In the genomic region with DNA sequence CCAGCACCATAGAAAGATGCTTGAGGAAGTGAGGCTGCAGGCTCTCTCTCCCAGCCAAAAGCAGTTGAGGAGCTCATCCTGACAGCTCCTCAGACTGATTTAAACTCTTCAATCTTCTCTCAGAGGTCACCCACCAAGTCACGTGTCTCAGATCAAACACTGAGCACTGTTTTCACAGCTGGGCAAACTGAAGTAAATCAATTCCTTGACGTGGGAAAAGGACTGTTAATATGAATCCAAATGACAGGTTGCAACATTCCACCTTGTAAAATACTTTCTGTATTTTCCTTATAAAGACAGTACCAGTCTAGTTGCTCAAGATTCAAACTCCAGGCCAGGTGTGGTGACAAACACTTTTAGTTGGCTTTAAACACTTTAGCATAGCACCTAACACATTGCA, we compare ENCODE assay signal across 8 mouse cellular contexts. TPM values are rescaled to one million over a fixed set of nuclear protein-coding genes. Genes with fewer than 3 reads are reported as not detected.
DNase-seq lines count a peak whose midpoint lies in the region; ATAC-seq and TF ChIP-seq lines count a peak whose summit lies in the region.

No protein-coding gene starts in this region.

- H3K27ac ChIP-seq in embryonic facial prominence, embryonic 10.5 days (replicated peaks) = no peak overlapping the region
- H3K27ac ChIP-seq in intestine, postnatal 0 days (ENCODE audit: low read depth, low read length) = no peak overlapping the region

- no peak overlapping the region for H3ac ChIP-seq in myocyte (ENCODE audit: control insufficient read depth, insufficient read length)

- peak overlapping the region; percentile 66 for H3K4me2 ChIP-seq in intestine, postnatal 0 days (replicated peaks; ENCODE audit: low read depth)
- peak overlapping the region; percentile 66 for H3K4me2 ChIP-seq in myocyte (ENCODE audit: low read depth)

- peak overlapping the region; percentile 83 for H3K4me3 ChIP-seq in embryonic facial prominence, embryonic 10.5 days
- H3K4me3 ChIP-seq in intestine, postnatal 0 days (ENCODE audit: low read depth, low read length) = peak overlapping the region; percentile 80
- peak overlapping the region; percentile 40 for H3K4me3 ChIP-seq in myocyte

- H3K9ac ChIP-seq in intestine, postnatal 0 days (ENCODE audit: low read depth, low read length) = no peak overlapping the region

- DNase-seq in kidney, adult 9 months = peak; percentile 32
- no peak for DNase-seq in kidney, postnatal 14 days
- DNase-seq in embryonic facial prominence, embryonic 10.5 days (ENCODE audit: low spot score) = no peak
- DNase-seq in gastrocnemius, postnatal 14 days = no peak
- DNase-seq in adrenal gland, postnatal 14 days = no peak

- intact Hi-C loops in gastrocnemius, postnatal 14 days (cut with DNase I; ENCODE audit: low total_unique reads) = no loop called here

- H3K27me3 ChIP-seq in embryonic facial prominence, embryonic 10.5 days (replicated peaks; ENCODE audit: low read depth, poor library complexity, severe bottlenecking) = no peaks in the 10 kb centered on the region
- no peaks in the 10 kb centered on the region for H3K27me3 ChIP-seq in intestine, postnatal 0 days (replicated peaks; ENCODE audit: control insufficient read depth, insufficient read depth, low read length)
- no peaks in the 10 kb centered on the region for H3K27me3 ChIP-seq in myocyte (ENCODE audit: control insufficient read depth, insufficient read depth, insufficient read length)

- ATAC-seq in intestine, postnatal 0 days = no peak
- ATAC-seq in activated CD4-positive, CD25-positive, alpha-beta regulatory T cell, adult 4 months = no peak

- H3K36me3 ChIP-seq in embryonic facial prominence, embryonic 10.5 days (replicated peaks) = peaks cover 34% of the 10 kb centered on the region
- H3K36me3 ChIP-seq in intestine, postnatal 0 days (ENCODE audit: control insufficient read depth, insufficient read depth) = peaks cover 17% of the 10 kb centered on the region
- peaks cover 13% of the 10 kb centered on the region for H3K36me3 ChIP-seq in myocyte (ENCODE audit: control insufficient read depth, insufficient read depth)

- peaks cover 47% of the 10 kb centered on the region for H3K79me2 ChIP-seq in myocyte (ENCODE audit: control insufficient read depth, insufficient read depth)

- no peaks in the 10 kb centered on the region for H3K9me3 ChIP-seq in embryonic facial prominence, embryonic 10.5 days
- H3K9me3 ChIP-seq in intestine, postnatal 0 days (ENCODE audit: control insufficient read depth) = no peaks in the 10 kb centered on the region

- peaks cover 27% of the 10 kb centered on the region for H3K4me1 ChIP-seq in embryonic facial prominence, embryonic 10.5 days
- no peaks in the 10 kb centered on the region for H3K4me1 ChIP-seq in intestine, postnatal 0 days (replicated peaks; ENCODE audit: control insufficient read depth, insufficient read depth, low read length)

- TF ChIP-seq POLR2A in myocyte (IDR thresholded peaks at IDR 0.05; ENCODE audit: insufficient read length, low read depth) = no peak

- WGBS in embryonic facial prominence, embryonic 10.5 days = 16% methylated on average over 2 of the region's 2 CpGs
- 3% methylated on average over 2 of the region's 2 CpGs for WGBS in intestine, postnatal 0 days

- no peak for TF ChIP-seq CTCF in intestine, postnatal 0 days (IDR thresholded peaks at IDR 0.05; ENCODE audit: low read depth)

TF ChIP-seq in myocyte, 11 proteins besides CTCF, POLR2A, EP300 and RAD21:
- no peak for TF ChIP-seq MAX (IDR thresholded peaks at IDR 0.05; ENCODE audit: low read depth)
- TF ChIP-seq USF1 (IDR thresholded peaks at IDR 0.05; ENCODE audit: low read depth) = peak; percentile 17

RNA-seq across cellular contexts. Expression of a gene that starts 1.6 kb away (rescaled TPM):
- 27.9 and 28.7 TPM in 2 replicates for polyA plus RNA-seq in embryonic facial prominence, embryonic 10.5 days (2016; fragmentation: Nextera tagmentation; extraction: Ambion mirVana)
- polyA plus RNA-seq in intestine, postnatal 0 days (2015; fragmentation: Nextera tagmentation; extraction: Ambion mirVana) = 26.8 and 27.7 TPM in 2 replicates
- polyA plus RNA-seq in myocyte (2012; fragmentation: generic; extraction: Trizol) = 9.7 TPM
- polyA plus RNA-seq in activated CD4-positive, CD25-positive, alpha-beta regulatory T cell, adult 4 months (2017; shearing (Covaris generic)) = 1 to 10 TPM; 7.9 to 8.2 TPM
- 1 to 10 TPM; 7.8 to 9.3 TPM for total RNA-seq in gastrocnemius, postnatal 14 days (2021)
- 42.1 and 42.6 TPM in 2 replicates for total RNA-seq in adrenal gland, postnatal 14 days (2021)

RNA-seq across cellular contexts. Expression of a gene that starts 43.4 kb away (rescaled TPM):
- polyA plus RNA-seq in embryonic facial prominence, embryonic 10.5 days (2016; fragmentation: Nextera tagmentation; extraction: Ambion mirVana) = 83.7 and 88.5 TPM in 2 replicates
- 32.4 and 41.2 TPM in 2 replicates for polyA plus RNA-seq in intestine, postnatal 0 days (2015; fragmentation: Nextera tagmentation; extraction: Ambion mirVana)
- polyA plus RNA-seq in myocyte (2012; fragmentation: generic; extraction: Trizol) = 11.4 TPM
- polyA plus RNA-seq in activated CD4-positive, CD25-positive, alpha-beta regulatory T cell, adult 4 months (2017; shearing (Covaris generic)) = 100 to 1,000 TPM; 210 to 235 TPM
- total RNA-seq in gastrocnemius, postnatal 14 days (2021) = 10 to 100 TPM; 17.7 to 20.4 TPM
- 63.3 and 78.2 TPM in 2 replicates for total RNA-seq in adrenal gland, postnatal 14 days (2021)
